Mouse (Mus musculus) left cerebral cortex, postnatal 10 days (tissue): ENCODE measurements around the gene Myl12a. TPM values are rescaled to one million over a fixed set of nuclear protein-coding genes. Genes with fewer than 3 reads are reported as not detected.
"Not testable (repeated sequence)": the region's sequence is repeated elsewhere in the genome, so short reads cannot be mapped to it uniquely, and the experiment has no call there.

Experiments used
- DNase-seq, 2 experiments: peaks; one replicate each; pipeline ENCODE4 v3.0.0; 2021 to 2022; ENCODE audit warnings: low spot score in 2 of 2, mixed read lengths in 1 of 2; ENCODE audit errors: extremely low spot score in 1 of 2
- intact Hi-C: fragments of 180-260 bp; cut with DNase I; formaldehyde crosslinking; loops from one replicate; pipeline ENCODE4 v1.15.1; 2025
- total RNA-seq, 2 experiments: library from RNA; stranded (reverse); gene quantifications; 2 replicates each; pipeline ENCODE4 v1.2.3; 2021

The Myl12a gene
- total RNA-seq, 2 experiments from 2014 or later = 45.1 to 47.8 TPM

DNA sequence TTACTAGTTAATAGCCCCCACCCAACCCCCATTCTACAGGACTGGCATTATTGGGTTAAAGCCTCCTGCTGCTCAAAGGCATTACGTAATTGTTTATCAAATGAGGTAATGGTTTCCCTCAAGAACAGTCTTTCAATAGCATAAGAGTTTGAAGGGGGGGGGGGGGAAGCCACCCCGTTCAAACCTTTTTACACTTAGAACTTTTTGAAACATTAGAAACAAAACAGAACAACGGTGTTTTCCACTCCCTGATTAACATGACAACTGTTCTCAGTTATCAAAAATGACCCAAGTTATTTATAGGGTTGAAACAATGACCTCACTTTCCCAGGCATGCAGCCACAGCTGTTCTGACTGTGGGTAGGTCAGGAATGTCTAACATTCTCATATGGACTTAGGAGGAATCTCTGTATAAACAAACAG, 9.3 kb downstream of the Myl12a start:
- DNase-seq = no peak
- intact Hi-C loops = no loop called here

- intact Hi-C loops = no loop called here
- DNase-seq = no peak
Measured at GRCm38 (mm10) chr17:70992662-70993061, 10.0 kb downstream of the Myl12a start.

GRCm38 (mm10) chr17:70991706-70992625, 10.7 kb downstream of the Myl12a start:
- DNase-seq = peak in 1 of 2 experiments; percentile 50
- intact Hi-C loops = no loop called here

GRCm38 (mm10) chr17:70990403-70991303, 12.0 kb downstream of the Myl12a start:
- intact Hi-C loops = no loop called here
- peak; percentile 51 to 93 for DNase-seq

DNA sequence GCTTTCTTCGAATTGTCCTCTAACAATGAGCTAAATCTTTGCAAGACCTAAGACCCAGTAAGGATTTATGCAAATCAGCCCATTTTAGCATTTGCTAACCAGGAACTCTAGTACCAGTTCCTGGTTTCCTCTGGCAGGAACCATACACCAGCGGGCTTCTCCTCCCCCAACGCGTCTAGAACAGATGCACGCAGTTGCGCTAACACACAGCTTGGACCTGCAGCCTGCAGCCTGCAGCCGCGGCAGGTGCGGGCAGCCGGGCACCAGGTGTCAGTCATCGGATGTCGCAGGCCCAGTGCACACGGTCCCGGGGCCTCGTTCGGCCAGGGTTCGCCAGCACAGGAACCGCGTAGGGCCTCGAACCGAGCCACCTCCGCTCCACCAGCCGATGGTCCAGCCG, 12.7 kb downstream of the Myl12a start:
- intact Hi-C loops = no loop called here
- DNase-seq = peak in 1 of 2 experiments; percentile 65

- no peak for DNase-seq
- intact Hi-C loops = no loop called here
Measured at GRCm38 (mm10) chr17:70989430-70989829, 13.2 kb downstream of the Myl12a start.

- intact Hi-C loops = no loop called here
- DNase-seq = no peak
Measured at GRCm38 (mm10) chr17:70988337-70988767, 14.3 kb downstream of the Myl12a start.

DNA sequence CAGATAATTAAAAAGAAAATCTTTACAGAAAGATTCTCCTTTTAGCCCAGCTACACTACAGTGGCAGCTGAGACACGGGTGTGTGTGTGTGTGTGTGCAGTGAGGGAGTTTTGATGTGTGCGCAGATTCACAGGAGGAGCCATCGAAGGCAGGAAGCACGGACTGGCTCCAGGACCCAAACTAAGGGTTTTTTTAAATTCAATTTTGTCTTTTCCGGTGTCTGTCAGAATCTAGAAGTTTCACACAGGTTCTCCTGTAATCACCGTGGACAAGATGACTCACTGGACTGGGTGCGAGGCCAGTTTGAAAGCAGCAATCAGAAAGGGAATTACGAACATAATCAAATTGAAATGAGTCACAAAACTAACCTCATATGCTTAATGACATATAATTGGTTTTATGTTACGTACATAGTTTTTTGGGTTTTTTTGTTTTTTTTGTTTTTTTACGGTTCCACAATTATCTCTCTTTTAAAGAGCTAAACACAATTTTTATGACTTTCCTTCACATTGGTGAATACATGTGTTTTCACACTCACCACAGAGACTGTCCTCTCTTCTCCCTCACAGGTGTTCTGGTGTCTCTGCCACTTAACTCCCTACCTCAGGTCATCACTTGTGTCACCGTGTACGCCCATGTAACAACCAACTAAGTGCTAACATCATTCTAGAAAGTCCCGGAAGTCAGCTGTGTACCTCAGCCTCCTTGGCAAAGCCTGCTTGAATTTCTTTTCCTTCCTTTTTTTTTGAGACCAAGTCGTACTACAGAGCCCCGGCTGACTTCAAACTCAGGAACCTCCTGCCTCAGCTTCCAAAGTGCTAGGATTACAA, 15.6 kb downstream of the Myl12a start:
- intact Hi-C loops = no loop called here
- DNase-seq = no peak

DNA sequence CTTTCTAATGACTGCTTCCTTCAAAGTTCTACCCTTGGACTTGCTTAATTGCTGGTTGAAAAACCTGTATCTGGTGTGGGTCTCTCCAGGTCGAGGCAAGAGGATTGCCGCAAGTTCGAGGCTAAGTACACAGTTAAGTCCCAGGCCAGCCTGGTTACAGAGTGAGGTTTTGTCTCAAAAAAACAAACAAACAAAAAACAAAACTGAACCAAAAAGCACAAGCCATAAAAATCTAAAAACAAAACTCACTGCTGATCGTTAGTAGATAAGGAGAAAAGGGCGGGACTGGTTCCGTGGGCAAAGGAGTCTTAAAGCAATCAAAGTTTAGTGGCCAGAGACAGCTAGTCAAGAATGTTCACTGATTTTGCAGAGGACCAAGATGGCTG, 16.3 kb downstream of the Myl12a start:
- intact Hi-C loops = no loop called here
- no peak for DNase-seq

GRCm38 (mm10) chr17:70985501-70986354, 16.9 kb downstream of the Myl12a start:
- intact Hi-C loops = no loop called here
- no peak for DNase-seq

- DNase-seq = no peak
- intact Hi-C loops = no loop called here
Measured at GRCm38 (mm10) chr17:70979345-70980223, 23.1 kb downstream of the Myl12a start.

- no peak for DNase-seq
- intact Hi-C loops = no loop called here
Measured at GRCm38 (mm10) chr17:70977799-70978198, 24.9 kb downstream of the Myl12a start.

- intact Hi-C loops = not testable (repeated sequence)
Measured at GRCm38 (mm10) chr17:70974065-70974464, 28.6 kb downstream of the Myl12a start.

GRCm38 (mm10) chr17:70973398-70973797, 29.3 kb downstream of the Myl12a start:
- intact Hi-C loops = no loop called here
- DNase-seq = no peak

More at GRCm38 (mm10) chr17:70974065-70974464, 28.6 kb downstream of the Myl12a start:
- DNase-seq = not testable (repeated sequence)

GRCm38 (mm10) chr17:70971206-70971605, 31.5 kb downstream of the Myl12a start:
- DNase-seq = peak in 1 of 2 experiments; percentile 41

DNA sequence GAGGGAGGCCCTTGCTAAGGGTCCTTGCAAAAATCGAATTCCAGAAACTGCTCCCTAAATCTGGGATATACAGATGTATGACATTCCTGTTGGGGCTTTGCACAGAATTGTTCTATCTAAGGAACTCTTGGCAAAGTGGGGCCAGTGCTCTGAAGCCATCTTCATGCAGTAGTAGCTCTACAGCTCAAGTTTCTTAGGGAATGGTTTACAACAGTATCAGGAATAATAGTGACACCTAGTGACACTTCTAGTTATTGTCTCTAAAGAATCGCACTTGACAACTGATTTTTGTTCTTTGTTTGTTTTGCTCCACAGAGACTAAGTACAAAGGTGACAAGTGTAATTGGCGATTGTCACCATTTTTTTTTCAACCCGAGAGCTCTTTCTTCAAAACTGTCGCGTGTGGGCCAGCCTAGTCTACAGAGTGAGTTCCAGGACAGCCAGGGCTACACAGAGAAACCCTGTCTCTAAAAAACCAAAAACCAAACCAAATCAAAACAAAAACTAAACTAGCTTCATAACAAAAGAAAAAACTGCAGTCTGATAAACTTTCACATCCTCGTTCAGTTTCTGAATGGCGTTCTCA, 34.0 kb downstream of the Myl12a start:
- no peak for DNase-seq
- intact Hi-C loops = loop anchor here (5.0 to 10.0 kb wide), 4 partner anchors 111 to 534 kb away; no protein-coding TSS in a partner anchor

More at GRCm38 (mm10) chr17:70971206-70971605, 31.5 kb downstream of the Myl12a start:
- intact Hi-C loops = no loop called here
